Mouse (Mus musculus) kidney, adult 2 months (tissue): ENCODE measurements at regions not wholly inside any gene's neighbourhood (a gene's known extent, or its start where the extent isn't known, plus 50 kb on each side); places are given as distances from the start of the nearest gene placed in this dataset.

Source experiments
- DNase-seq: peaks from one replicate; pipeline ENCODE4 v3.0.0; 2021
- H3K27ac ChIP-seq: fragments of 200-500 bp; 2 replicates; pipeline ENCODE4 v1.5.1; 2012; ENCODE audit warnings: low read depth, low read length, control low read depth, inconsistent platforms; ENCODE audit not compliant: insufficient read depth
- H3K27me3 ChIP-seq: fragments of 200-500 bp; replicated peaks from 2 replicates; pipeline ENCODE4 v1.6.1; 2012; ENCODE audit warnings: mild to moderate bottlenecking, moderate library complexity, low read length, inconsistent platforms; ENCODE audit not compliant: control insufficient read depth, insufficient read depth
- H3K36me3 ChIP-seq: fragments of 200-500 bp; 2 replicates; pipeline ENCODE4 v1.6.1; 2012; ENCODE audit warnings: mild to moderate bottlenecking, moderate library complexity, low read length, inconsistent platforms; ENCODE audit not compliant: control insufficient read depth, insufficient read depth
- H3K4me1 ChIP-seq: fragments of 200-500 bp; 2 replicates; pipeline ENCODE4 v1.6.1; 2011; ENCODE audit warnings: low read length; ENCODE audit not compliant: control insufficient read depth, insufficient read depth
- H3K4me3 ChIP-seq: fragments of 200-500 bp; 2 replicates; pipeline ENCODE4 v1.5.1; 2011; ENCODE audit warnings: mild to moderate bottlenecking, low read depth, low read length, control low read depth; ENCODE audit not compliant: insufficient read depth
- CTCF ChIP-seq: fragments of 200-500 bp; conservative IDR thresholded peaks from 2 replicates; pipeline ENCODE4 v1.5.1; 2011; ENCODE audit warnings: low read depth, mild to moderate bottlenecking, control low read depth, low read length, moderate library complexity, mixed read lengths; ENCODE audit not compliant: insufficient read depth, insufficient read length
- POLR2A ChIP-seq: fragments of 200-500 bp; IDR thresholded peaks from one replicate; pipeline ENCODE4 v1.6.1; 2011; ENCODE audit warnings: low read depth, low read length, control low read depth
- WGBS: fragments of 180-500 bp; shearing (Covaris S2); methylation state at CpG from one replicate; pipeline ENCODE4 v1.1.7; 2018; 5-methylcytosine and 5-hydroxymethylcytosine counted together

- Histone ChIP-seq H3K27ac (no peak overlapping the region), H3K27me3 (no peaks in the 10 kb centered on the region), H3K4me1 (no peaks in the 10 kb centered on the region), H3K4me3 (no peak overlapping the region), H3K36me3 (no peaks in the 10 kb centered on the region)
- peak; percentile 57 for DNase-seq
- TF ChIP-seq CTCF = no peak
- TF ChIP-seq POLR2A = no peak
- 69% methylated on average over 8 of the region's 8 CpGs for WGBS
Observed at GRCm38 (mm10) chr11:18581078-18581800, 437.5 kb downstream of the Meis1 start.

DNA sequence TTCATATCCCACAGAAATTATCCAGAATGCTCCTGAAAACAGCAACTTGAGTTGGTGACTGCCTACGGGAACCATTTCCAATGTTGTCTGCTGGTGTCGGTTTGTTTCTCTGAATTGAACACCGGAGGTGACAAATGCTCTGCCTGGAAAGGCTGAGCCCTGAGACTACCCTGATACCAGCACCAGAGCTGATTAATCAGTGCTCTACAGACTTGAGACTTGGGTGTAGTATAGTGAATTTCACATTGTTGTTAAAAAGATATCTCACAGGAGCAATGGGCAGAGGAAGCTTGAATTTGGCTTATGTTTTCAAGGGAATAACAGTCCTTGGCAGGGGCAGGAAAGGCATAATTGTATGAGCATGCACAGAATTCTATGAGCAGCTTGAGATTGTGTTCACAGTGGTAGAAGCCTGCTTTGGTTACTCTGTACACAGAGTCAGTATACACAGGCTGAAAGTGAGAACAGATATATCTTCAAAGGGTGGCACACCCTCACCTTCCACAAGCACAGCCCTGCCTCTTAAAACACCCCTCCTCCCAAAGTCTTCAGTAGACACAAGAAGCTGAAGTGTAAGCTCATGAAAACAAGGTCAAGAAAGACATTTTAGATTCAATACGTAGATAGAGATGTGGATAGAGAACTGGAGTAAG lies 447.1 kb downstream of the Meis1 start:
- no peak for TF ChIP-seq POLR2A
- TF ChIP-seq CTCF = no peak
- Histone ChIP-seq H3K4me1 (no peaks in the 10 kb centered on the region), H3K4me3 (no peak overlapping the region), H3K27ac (no peak overlapping the region), H3K27me3 (no peaks in the 10 kb centered on the region), H3K36me3 (no peaks in the 10 kb centered on the region)
- WGBS = 81% methylated on average over 4 of the region's 4 CpGs
- DNase-seq = no peak

- Histone ChIP-seq H3K36me3 (no peaks in the 10 kb centered on the region), H3K4me1 (no peaks in the 10 kb centered on the region), H3K4me3 (no peak overlapping the region), H3K27me3 (no peaks in the 10 kb centered on the region), H3K27ac (no peak overlapping the region)
- no peak for DNase-seq
- TF ChIP-seq CTCF = no peak
- no peak for TF ChIP-seq POLR2A
- 96% methylated on average over 2 of the region's 2 CpGs for WGBS
Observed at GRCm38 (mm10) chr11:18563011-18563410, 455.8 kb downstream of the Meis1 start.

GRCm38 (mm10) chr11:18558665-18559064 lies 460.1 kb downstream of the Meis1 start:
- 5% methylated on average over 4 of the region's 4 CpGs for WGBS
- no peak for DNase-seq

GRCm38 (mm10) chr11:18535592-18535857 lies 483.3 kb downstream of the Meis1 start:
- no peaks in the 10 kb centered on the region for H3K4me1 ChIP-seq
- H3K36me3 ChIP-seq = no peaks in the 10 kb centered on the region
- 65% methylated on average over 2 of the region's 2 CpGs for whole genome bisulfite sequencing
- H3K27me3 ChIP-seq = no peaks in the 10 kb centered on the region
- TF ChIP-seq POLR2A (no peak), CTCF (no peak)
- DNase-seq = peak; percentile 29
- no peak overlapping the region for H3K27ac ChIP-seq
- H3K4me3 ChIP-seq = no peak overlapping the region

More at GRCm38 (mm10) chr11:18558665-18559064, 460.1 kb downstream of the Meis1 start:
- TF ChIP-seq CTCF (no peak), POLR2A (no peak)
- Histone ChIP-seq H3K36me3 (no peaks in the 10 kb centered on the region), H3K4me1 (no peaks in the 10 kb centered on the region), H3K27ac (no peak overlapping the region), H3K4me3 (no peak overlapping the region), H3K27me3 (no peaks in the 10 kb centered on the region)

- Histone ChIP-seq H3K4me3 (no peak overlapping the region), H3K27ac (no peak overlapping the region), H3K27me3 (no peaks in the 10 kb centered on the region), H3K4me1 (no peaks in the 10 kb centered on the region), H3K36me3 (no peaks in the 10 kb centered on the region)
- 53% methylated on average over 7 of the region's 7 CpGs for WGBS
- TF ChIP-seq POLR2A (no peak), CTCF (no peak)
- peak; percentile 28 for DNase-seq
Observed at GRCm38 (mm10) chr11:18534807-18535591, 483.8 kb downstream of the Meis1 start.
